Mouse (Mus musculus) E14TG2a.4 (cell line): ENCODE data around the gene Polr3e.

Experiments used
- CTCF ChIP-seq: conservative IDR thresholded peaks from 2 replicates; pipeline ENCODE4 v1.5.1; 2014; ENCODE audit warnings: low read length
- POU5F1 ChIP-seq: IDR thresholded peaks from 2 replicates; pipeline ENCODE4 v1.6.1; 2014; ENCODE audit warnings: low read length, borderline replicate concordance

DNA sequence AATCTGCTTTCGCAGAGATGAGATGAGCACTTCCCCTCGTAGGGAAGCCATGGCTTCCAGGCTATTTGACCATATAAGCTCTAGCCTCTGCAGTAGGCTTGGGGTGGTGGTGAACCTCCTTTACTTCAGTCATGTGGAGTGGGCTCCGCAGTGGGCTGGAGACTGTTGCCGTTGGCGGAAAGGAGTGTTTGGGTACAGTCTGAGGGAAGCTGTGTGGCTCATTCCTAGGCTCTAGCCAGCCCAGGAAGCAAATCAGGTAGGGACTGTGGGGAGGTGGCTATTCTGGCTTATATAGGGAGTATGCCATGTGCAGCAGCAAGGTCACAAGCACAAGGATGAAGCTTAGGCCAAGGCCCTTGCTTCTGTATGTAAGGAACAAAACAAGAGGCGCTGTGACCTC is 23.7 kb downstream of the Polr3e start:
- no peak for TF ChIP-seq CTCF
- TF ChIP-seq POU5F1: no peak
